Mouse (Mus musculus): ENCODE measurements at regions not wholly inside any gene's neighbourhood (a gene's known extent, or its start where the extent isn't known, plus 50 kb on each side); places are given as distances from the start of the nearest gene placed in this dataset.

- peak overlapping the region; percentile 41 for H3K4me2 ChIP-seq (ENCODE audit: low read length)
- peak; percentile 76 for ATAC-seq
- peak overlapping the region; percentile 16; the same call in 1 of the 2 replicates for H3K4me3 ChIP-seq (ENCODE audit: low read depth, low read length)
Observed at GRCm38 (mm10) chr1:72764522-72764921, 53.4 kb downstream of the Rpl37a start.

GRCm38 (mm10) chr1:72765046-72765810, 54.1 kb downstream of the Rpl37a start:
- no peaks in the 10 kb centered on the region for H3K36me3 ChIP-seq (ENCODE audit: control insufficient read depth, insufficient read depth, low read length)
- H3K4me3 ChIP-seq (ENCODE audit: low read depth, low read length) = no peak overlapping the region
- H3K4me2 ChIP-seq (ENCODE audit: low read length) = peak overlapping the region; percentile 41; the same call in 1 of the 2 replicates
- no peaks in the 10 kb centered on the region for H3K27me3 ChIP-seq (ENCODE audit: control insufficient read depth, insufficient read depth, low read depth, low read length)
- H3K4me1 ChIP-seq (ENCODE audit: control insufficient read depth, insufficient read depth, low read length) = peaks cover 10% of the 10 kb centered on the region
- peak; percentile 66 for ATAC-seq
- H3K9me3 ChIP-seq (replicated peaks; ENCODE audit: control insufficient read depth, low read length, poor library complexity, severe bottlenecking) = no peaks in the 10 kb centered on the region
- no peak overlapping the region for H3K27ac ChIP-seq (ENCODE audit: low read length)
- no peak overlapping the region for H3K9ac ChIP-seq (ENCODE audit: low read depth, low read length)
- WGBS = 52% methylated on average over 19 of the region's 20 CpGs

More at GRCm38 (mm10) chr1:72764522-72764921, 53.4 kb downstream of the Rpl37a start:
- Histone ChIP-seq H3K36me3 (ENCODE audit: control insufficient read depth, insufficient read depth, low read length) (no peaks in the 10 kb centered on the region), H3K27me3 (ENCODE audit: control insufficient read depth, insufficient read depth, low read depth, low read length) (no peaks in the 10 kb centered on the region), H3K4me1 (ENCODE audit: control insufficient read depth, insufficient read depth, low read length) (peaks cover 10% of the 10 kb centered on the region), H3K9me3 (replicated peaks; ENCODE audit: control insufficient read depth, low read length, poor library complexity, severe bottlenecking) (no peaks in the 10 kb centered on the region), H3K27ac (ENCODE audit: low read length) (no peak overlapping the region), H3K9ac (ENCODE audit: low read depth, low read length) (no peak overlapping the region)
- 50% methylated on average over 10 of the region's 10 CpGs for WGBS

DNA sequence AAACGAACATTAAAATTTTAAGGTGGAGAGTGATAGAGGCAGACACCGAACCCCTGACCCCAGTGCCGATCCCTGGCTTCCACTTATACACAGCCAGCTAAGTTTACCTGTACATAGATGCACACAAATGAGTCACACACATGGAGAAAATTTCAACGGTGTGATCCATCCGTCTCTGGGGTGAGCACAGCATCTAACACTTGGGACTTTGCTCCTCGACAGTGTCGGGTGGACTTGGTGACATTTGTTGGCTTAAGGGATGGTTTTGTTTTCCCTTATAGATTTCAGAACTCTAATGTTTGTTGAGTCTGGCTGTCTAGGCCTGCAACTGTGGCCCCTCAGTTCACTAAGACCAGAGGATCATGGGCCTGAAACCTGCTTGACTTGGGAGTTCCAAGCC, 54.9 kb upstream of the Igfbp2 start:
- no peak overlapping the region for H3K4me3 ChIP-seq (ENCODE audit: low read depth, low read length)
- ATAC-seq = no peak
- H3K4me1 ChIP-seq (ENCODE audit: control insufficient read depth, insufficient read depth, low read length) = peaks cover 7% of the 10 kb centered on the region; the same call in 1 of the 2 replicates
- H3K4me2 ChIP-seq (ENCODE audit: low read length) = no peak overlapping the region
- H3K36me3 ChIP-seq (ENCODE audit: control insufficient read depth, insufficient read depth, low read length) = no peaks in the 10 kb centered on the region
- no peaks in the 10 kb centered on the region for H3K27me3 ChIP-seq (ENCODE audit: control insufficient read depth, insufficient read depth, low read depth, low read length)
- no peak overlapping the region for H3K9ac ChIP-seq (ENCODE audit: low read depth, low read length)
- no peaks in the 10 kb centered on the region for H3K9me3 ChIP-seq (replicated peaks; ENCODE audit: control insufficient read depth, low read length, poor library complexity, severe bottlenecking)
- 94% methylated on average over 7 of the region's 7 CpGs for WGBS
- no peak overlapping the region for H3K27ac ChIP-seq (ENCODE audit: low read length)

- no peak for ATAC-seq
- WGBS = 85% methylated on average over 5 of the region's 5 CpGs
Observed at GRCm38 (mm10) chr1:72772708-72773107, 51.6 kb upstream of the Igfbp2 start.

GRCm38 (mm10) chr1:72773234-72773633, 51.1 kb upstream of the Igfbp2 start:
- ATAC-seq = no peak
- H3K27me3 ChIP-seq (ENCODE audit: control insufficient read depth, insufficient read depth, low read depth, low read length) = no peaks in the 10 kb centered on the region
- H3K9ac ChIP-seq (ENCODE audit: low read depth, low read length) = no peak overlapping the region
- WGBS = 85% methylated on average over 3 of the region's 3 CpGs
- no peaks in the 10 kb centered on the region for H3K36me3 ChIP-seq (ENCODE audit: control insufficient read depth, insufficient read depth, low read length)
- H3K4me1 ChIP-seq (ENCODE audit: control insufficient read depth, insufficient read depth, low read length) = no peaks in the 10 kb centered on the region
- no peak overlapping the region for H3K4me2 ChIP-seq (ENCODE audit: low read length)
- H3K9me3 ChIP-seq (replicated peaks; ENCODE audit: control insufficient read depth, low read length, poor library complexity, severe bottlenecking) = no peaks in the 10 kb centered on the region
- no peak overlapping the region for H3K27ac ChIP-seq (ENCODE audit: low read length)
- no peak overlapping the region for H3K4me3 ChIP-seq (ENCODE audit: low read depth, low read length)

More at GRCm38 (mm10) chr1:72772708-72773107, 51.6 kb upstream of the Igfbp2 start:
- H3K9me3 ChIP-seq (replicated peaks; ENCODE audit: control insufficient read depth, low read length, poor library complexity, severe bottlenecking) = no peaks in the 10 kb centered on the region
- no peak overlapping the region for H3K4me2 ChIP-seq (ENCODE audit: low read length)
- H3K36me3 ChIP-seq (ENCODE audit: control insufficient read depth, insufficient read depth, low read length) = no peaks in the 10 kb centered on the region
- H3K4me1 ChIP-seq (ENCODE audit: control insufficient read depth, insufficient read depth, low read length) = no peaks in the 10 kb centered on the region
- H3K27ac ChIP-seq (ENCODE audit: low read length) = no peak overlapping the region
- H3K9ac ChIP-seq (ENCODE audit: low read depth, low read length) = no peak overlapping the region
- H3K4me3 ChIP-seq (ENCODE audit: low read depth, low read length) = no peak overlapping the region
- H3K27me3 ChIP-seq (ENCODE audit: control insufficient read depth, insufficient read depth, low read depth, low read length) = no peaks in the 10 kb centered on the region
